Mouse (Mus musculus): ENCODE results near the gene Zfp759. TPM values are rescaled to one million over a fixed set of nuclear protein-coding genes. Genes with fewer than 3 reads are reported as not detected.

Gene Zfp759
- total RNA-seq, 2 experiments from 2014 or later, result 4.0 to 6.5 TPM

Other genes starting within 250 kb of the Zfp759 start
- gene Gm10767, start 216.7 kb upstream of the Zfp759 start, total RNA-seq (2021), result under 1 TPM; 0.98 to 1.00 TPM
- gene Zfp712, start 60.5 kb upstream of the Zfp759 start, total RNA-seq (2021), result 1 to 10 TPM; 1.6 to 1.7 TPM
- gene Zfp708, start 23.7 kb upstream of the Zfp759 start, total RNA-seq (2021), result 1 to 10 TPM in 1 of 2 experiments, under 1 TPM in 1; 1.00 to 1.4 TPM
- 1 to 10 TPM; 2.4 to 2.6 TPM for gene Gm28557, start 13.1 kb upstream of the Zfp759 start, total RNA-seq (2021)
- 1 to 10 TPM in 1 of 2 experiments, under 1 TPM in 1; 0.88 to 1.1 TPM for gene Rslcan18, start 5.4 kb upstream of the Zfp759 start, total RNA-seq (2021)
- 1 to 10 TPM; 2.9 to 4.0 TPM for gene Rsl1, start 51.5 kb downstream of the Zfp759 start, total RNA-seq (2021)
- 1 to 10 TPM in 1 of 2 experiments, under 1 TPM in 1; 0.95 to 1.0 TPM for gene Zfp455, start 72.8 kb downstream of the Zfp759 start, total RNA-seq (2021)
- gene Zfp458, start 156.8 kb downstream of the Zfp759 start, total RNA-seq (2021), result 1 to 10 TPM; 2.5 to 2.7 TPM
- gene Zfp457, start 184.8 kb downstream of the Zfp759 start, total RNA-seq (2021), result 1 to 10 TPM; 2.9 to 4.5 TPM
- gene Zfp595, start 210.9 kb downstream of the Zfp759 start, total RNA-seq (2021), result 1 to 10 TPM; 2.4 to 3.0 TPM
- under 1 TPM; 0.67 to 0.93 TPM for gene Gm28044, start 238.9 kb downstream of the Zfp759 start, total RNA-seq (2021)
- 1 to 10 TPM; 1.3 to 1.5 TPM for gene Zfp953, start 238.9 kb downstream of the Zfp759 start, total RNA-seq (2021)

All from heart, postnatal 14 days (tissue).